Mouse (Mus musculus): ENCODE measurements around the gene Mapkbp1. TPM values are rescaled to one million over a fixed set of nuclear protein-coding genes. Genes with fewer than 3 reads are reported as not detected.

Gene Mapkbp1
- polyA plus RNA-seq, 1 experiment from 2014 or later, result 3.7 TPM

GRCm38 (mm10) chr2:119988952-119989351 is 16.5 kb downstream of the Mapkbp1 start:
- Histone ChIP-seq H3K36me3 (ENCODE audit: control insufficient read depth, insufficient read depth, low read length) (no peaks in the 10 kb centered on the region), H3K4me3 (ENCODE audit: low read depth, low read length) (no peak overlapping the region), H3K9me3 (ENCODE audit: control insufficient read depth, low read length) (no peaks in the 10 kb centered on the region), H3K9ac (ENCODE audit: low read length) (no peak overlapping the region), H3K4me1 (ENCODE audit: control insufficient read depth, insufficient read depth, low read length) (no peaks in the 10 kb centered on the region), H3K4me2 (ENCODE audit: low read depth) (no peak overlapping the region), H3K27me3 (ENCODE audit: control insufficient read depth, insufficient read depth, low read length) (no peaks in the 10 kb centered on the region), H3K27ac (ENCODE audit: low read depth, low read length) (no peak overlapping the region)
- ATAC-seq (ENCODE audit: insufficient read depth, low FRiP score, low TSS enrichment) (no peak), DNase-seq (ENCODE audit: low spot score) (no peak)
- WGBS, result 90% methylated on average over 4 of the region's 4 CpGs

- H3K36me3 ChIP-seq (ENCODE audit: control insufficient read depth, insufficient read depth, low read length), result no peaks in the 10 kb centered on the region
- H3K27ac ChIP-seq (ENCODE audit: low read depth, low read length), result no peak overlapping the region
- no peak overlapping the region for H3K4me3 ChIP-seq (ENCODE audit: low read depth, low read length)
- DNase-seq (ENCODE audit: low spot score), result no peak
- no peak overlapping the region for H3K9ac ChIP-seq (ENCODE audit: low read length)
- 84% methylated on average over 6 of the region's 6 CpGs for WGBS
- ATAC-seq (ENCODE audit: insufficient read depth, low FRiP score, low TSS enrichment), result no peak
- no peak overlapping the region for H3K4me2 ChIP-seq (ENCODE audit: low read depth)
- no peaks in the 10 kb centered on the region for H3K4me1 ChIP-seq (ENCODE audit: control insufficient read depth, insufficient read depth, low read length)
- H3K9me3 ChIP-seq (ENCODE audit: control insufficient read depth, low read length), result no peaks in the 10 kb centered on the region
- H3K27me3 ChIP-seq (ENCODE audit: control insufficient read depth, insufficient read depth, low read length), result no peaks in the 10 kb centered on the region
These were observed 18.4 kb downstream of the Mapkbp1 start for GRCm38 (mm10) chr2:119990881-119991280.

DNA sequence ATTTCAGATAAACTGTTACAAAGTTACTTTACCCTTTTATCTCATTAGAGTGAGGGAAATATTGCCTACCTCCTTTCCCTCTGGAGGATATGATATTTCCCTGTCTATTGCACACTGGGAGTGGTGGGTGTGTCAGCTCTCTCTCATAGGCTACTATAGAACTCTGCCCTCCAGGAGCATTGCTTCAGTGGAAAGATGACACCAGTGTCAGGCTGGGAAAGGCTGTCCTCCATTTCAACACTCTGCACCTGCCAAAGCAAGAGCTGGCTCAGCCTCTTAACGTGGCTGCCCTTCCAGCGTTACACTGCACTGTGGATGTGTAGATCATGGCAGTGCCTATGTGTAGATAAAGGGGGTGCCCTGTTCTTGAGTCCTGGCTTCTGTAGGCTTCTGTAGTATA is 19.9 kb downstream of the Mapkbp1 start:
- WGBS, result 93% methylated on average over 2 of the region's 2 CpGs
- ATAC-seq (ENCODE audit: insufficient read depth, low FRiP score, low TSS enrichment), result no peak

DNA sequence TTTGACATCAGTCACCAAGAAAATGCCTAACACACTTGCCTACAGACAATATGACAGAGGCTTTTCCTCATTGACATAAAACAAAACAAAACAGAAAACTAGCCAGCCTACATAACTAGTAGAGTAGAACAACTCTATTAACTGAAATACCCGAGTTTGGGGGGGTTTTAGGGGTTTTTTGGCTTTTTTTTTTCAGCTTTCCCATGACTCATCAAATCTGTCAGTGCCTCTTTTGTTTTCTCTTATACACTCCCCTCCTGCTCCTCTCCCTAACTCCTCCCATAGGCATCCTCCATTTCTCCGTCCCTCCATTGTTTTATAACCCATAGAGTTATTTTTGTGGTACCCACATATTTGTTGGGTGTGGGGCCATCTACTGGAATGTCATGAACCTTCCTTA is 21.0 kb downstream of the Mapkbp1 start:
- Histone ChIP-seq H3K9ac (ENCODE audit: low read length) (no peak overlapping the region), H3K27me3 (ENCODE audit: control insufficient read depth, insufficient read depth, low read length) (no peaks in the 10 kb centered on the region), H3K27ac (ENCODE audit: low read depth, low read length) (no peak overlapping the region), H3K4me2 (ENCODE audit: low read depth) (no peak overlapping the region), H3K4me3 (ENCODE audit: low read depth, low read length) (no peak overlapping the region), H3K9me3 (ENCODE audit: control insufficient read depth, low read length) (no peaks in the 10 kb centered on the region), H3K4me1 (ENCODE audit: control insufficient read depth, insufficient read depth, low read length) (no peaks in the 10 kb centered on the region), H3K36me3 (ENCODE audit: control insufficient read depth, insufficient read depth, low read length) (no peaks in the 10 kb centered on the region)
- no peak for DNase-seq (ENCODE audit: low spot score)
- 60% methylated on average over 2 of the region's 2 CpGs for WGBS
- ATAC-seq (ENCODE audit: insufficient read depth, low FRiP score, low TSS enrichment), result no peak

More for the DNA sequence above, 19.9 kb downstream of the Mapkbp1 start:
- Histone ChIP-seq H3K9me3 (ENCODE audit: control insufficient read depth, low read length) (no peaks in the 10 kb centered on the region), H3K36me3 (ENCODE audit: control insufficient read depth, insufficient read depth, low read length) (no peaks in the 10 kb centered on the region), H3K4me3 (ENCODE audit: low read depth, low read length) (no peak overlapping the region), H3K4me2 (ENCODE audit: low read depth) (no peak overlapping the region), H3K4me1 (ENCODE audit: control insufficient read depth, insufficient read depth, low read length) (no peaks in the 10 kb centered on the region), H3K27ac (ENCODE audit: low read depth, low read length) (no peak overlapping the region), H3K9ac (ENCODE audit: low read length) (no peak overlapping the region), H3K27me3 (ENCODE audit: control insufficient read depth, insufficient read depth, low read length) (no peaks in the 10 kb centered on the region)
- DNase-seq (ENCODE audit: low spot score), result no peak

GRCm38 (mm10) chr2:119994839-119995238 is 22.3 kb downstream of the Mapkbp1 start:
- Histone ChIP-seq H3K4me2 (ENCODE audit: low read depth) (no peak overlapping the region), H3K4me3 (ENCODE audit: low read depth, low read length) (no peak overlapping the region), H3K36me3 (ENCODE audit: control insufficient read depth, insufficient read depth, low read length) (no peaks in the 10 kb centered on the region), H3K9me3 (ENCODE audit: control insufficient read depth, low read length) (no peaks in the 10 kb centered on the region), H3K4me1 (ENCODE audit: control insufficient read depth, insufficient read depth, low read length) (no peaks in the 10 kb centered on the region), H3K27me3 (ENCODE audit: control insufficient read depth, insufficient read depth, low read length) (no peaks in the 10 kb centered on the region), H3K9ac (ENCODE audit: low read length) (no peak overlapping the region), H3K27ac (ENCODE audit: low read depth, low read length) (no peak overlapping the region)
- ATAC-seq (ENCODE audit: insufficient read depth, low FRiP score, low TSS enrichment) (no peak), DNase-seq (ENCODE audit: low spot score) (no peak)
- 91% methylated on average over 6 of the region's 6 CpGs for WGBS

DNA sequence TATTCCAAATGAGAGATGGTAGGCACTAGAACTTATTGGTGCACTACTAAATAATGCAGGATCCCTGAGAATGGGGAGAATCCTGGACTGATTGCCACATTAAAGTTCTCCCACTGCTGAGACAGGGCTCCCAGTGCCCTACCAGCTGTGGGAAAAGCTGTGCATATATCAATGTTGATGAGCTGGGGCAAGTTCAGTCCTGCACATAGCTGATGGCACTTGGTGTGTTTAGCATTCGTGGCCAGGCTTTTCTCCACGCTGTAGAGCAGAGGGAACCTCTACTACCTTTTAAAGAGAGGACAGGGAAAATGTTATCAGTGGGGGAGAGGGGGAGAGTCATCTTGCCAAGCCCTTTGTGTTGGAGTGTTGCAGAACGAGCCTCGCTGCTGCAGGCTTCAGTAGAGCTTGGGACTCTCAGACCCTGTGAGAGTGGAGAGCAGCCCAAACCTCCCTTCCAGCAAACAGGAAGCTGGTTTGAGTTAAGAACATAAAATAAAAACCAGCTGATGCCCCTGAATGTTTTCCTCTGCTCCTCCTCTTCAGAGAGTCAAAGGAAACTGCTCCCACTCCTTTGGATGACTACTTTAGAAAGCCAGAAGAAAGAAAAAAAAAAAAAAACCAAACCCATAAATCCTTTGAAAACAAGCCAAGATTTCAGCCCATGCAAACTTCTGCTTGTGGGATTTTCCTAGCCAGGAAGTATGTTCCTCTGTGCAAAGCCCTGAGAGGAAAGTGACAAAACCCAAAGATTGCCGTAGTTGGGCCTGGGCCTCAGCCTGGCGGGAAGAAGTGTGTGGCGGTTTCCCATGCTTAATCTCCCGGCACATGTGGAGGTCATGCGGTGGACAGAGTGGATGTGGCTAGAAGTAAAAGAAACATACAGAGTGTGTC is 23.1 kb downstream of the Mapkbp1 start:
- WGBS, result 74% methylated on average over 9 of the region's 9 CpGs
- no peak overlapping the region for H3K9ac ChIP-seq (ENCODE audit: low read length)
- no peak for ATAC-seq (ENCODE audit: insufficient read depth, low FRiP score, low TSS enrichment)
- H3K4me2 ChIP-seq (ENCODE audit: low read depth), result no peak overlapping the region
- peak overlapping the region; percentile 34; the same call in 1 of the 2 replicates for H3K27ac ChIP-seq (ENCODE audit: low read depth, low read length)
- no peaks in the 10 kb centered on the region for H3K36me3 ChIP-seq (ENCODE audit: control insufficient read depth, insufficient read depth, low read length)
- no peak overlapping the region for H3K4me3 ChIP-seq (ENCODE audit: low read depth, low read length)
- no peak for DNase-seq (ENCODE audit: low spot score)
- no peaks in the 10 kb centered on the region for H3K9me3 ChIP-seq (ENCODE audit: control insufficient read depth, low read length)
- no peaks in the 10 kb centered on the region for H3K4me1 ChIP-seq (ENCODE audit: control insufficient read depth, insufficient read depth, low read length)
- H3K27me3 ChIP-seq (ENCODE audit: control insufficient read depth, insufficient read depth, low read length), result no peaks in the 10 kb centered on the region

DNA sequence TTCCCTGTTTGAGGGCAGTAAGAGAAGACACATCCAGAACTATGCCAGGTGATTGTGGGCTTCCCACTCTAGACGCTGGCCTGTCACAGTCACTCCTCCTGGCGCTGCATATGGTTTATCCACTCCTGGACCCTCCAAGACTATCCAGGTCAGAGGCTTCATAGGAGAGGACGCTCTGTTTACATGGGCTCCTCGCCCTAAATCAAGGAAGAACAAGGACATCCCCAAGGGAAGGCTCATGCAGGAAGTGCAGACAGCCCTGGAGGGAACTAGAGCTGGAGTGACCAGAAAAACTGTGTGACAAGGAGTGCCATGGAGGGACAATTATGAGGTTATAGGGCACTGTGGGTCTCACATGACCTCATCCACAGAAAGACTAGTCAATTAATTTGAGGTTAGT is 24.9 kb downstream of the Mapkbp1 start:
- Histone ChIP-seq H3K9ac (ENCODE audit: low read length) (no peak overlapping the region), H3K4me3 (ENCODE audit: low read depth, low read length) (no peak overlapping the region), H3K4me2 (ENCODE audit: low read depth) (no peak overlapping the region), H3K9me3 (ENCODE audit: control insufficient read depth, low read length) (no peaks in the 10 kb centered on the region), H3K4me1 (ENCODE audit: control insufficient read depth, insufficient read depth, low read length) (no peaks in the 10 kb centered on the region), H3K27me3 (ENCODE audit: control insufficient read depth, insufficient read depth, low read length) (no peaks in the 10 kb centered on the region), H3K27ac (ENCODE audit: low read depth, low read length) (no peak overlapping the region), H3K36me3 (ENCODE audit: control insufficient read depth, insufficient read depth, low read length) (no peaks in the 10 kb centered on the region)
- WGBS, result 82% methylated on average over 4 of the region's 4 CpGs
- ATAC-seq (ENCODE audit: insufficient read depth, low FRiP score, low TSS enrichment) (no peak), DNase-seq (ENCODE audit: low spot score) (no peak)

DNA sequence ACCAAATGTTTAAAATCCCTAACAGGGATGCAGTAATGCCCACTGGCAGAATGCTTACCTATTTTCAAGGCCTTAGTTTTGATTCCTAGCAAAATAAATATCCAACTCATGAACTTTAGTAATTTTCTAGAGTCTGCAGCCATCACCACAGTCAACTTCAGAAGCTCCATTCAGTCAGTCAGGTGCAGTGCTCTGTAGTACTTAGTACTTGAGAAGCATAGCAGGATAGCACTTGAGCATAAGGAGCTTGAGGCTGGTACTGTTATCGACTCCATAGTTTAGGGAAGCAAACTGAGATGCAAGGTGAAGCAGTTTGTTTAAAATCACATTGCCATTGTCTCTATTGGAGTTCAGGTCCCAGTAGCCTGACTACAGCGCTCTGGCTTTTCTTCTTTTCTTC is 27.2 kb downstream of the Mapkbp1 start:
- Histone ChIP-seq H3K36me3 (ENCODE audit: control insufficient read depth, insufficient read depth, low read length) (no peaks in the 10 kb centered on the region), H3K9me3 (ENCODE audit: control insufficient read depth, low read length) (no peaks in the 10 kb centered on the region), H3K4me1 (ENCODE audit: control insufficient read depth, insufficient read depth, low read length) (no peaks in the 10 kb centered on the region), H3K27ac (ENCODE audit: low read depth, low read length) (no peak overlapping the region), H3K4me2 (ENCODE audit: low read depth) (no peak overlapping the region), H3K27me3 (ENCODE audit: control insufficient read depth, insufficient read depth, low read length) (no peaks in the 10 kb centered on the region), H3K9ac (ENCODE audit: low read length) (no peak overlapping the region), H3K4me3 (ENCODE audit: low read depth, low read length) (no peak overlapping the region)
- DNase-seq (ENCODE audit: low spot score), result no peak
- ATAC-seq (ENCODE audit: insufficient read depth, low FRiP score, low TSS enrichment), result no peak
- WGBS, result 90% methylated on average over 2 of the region's 2 CpGs

GRCm38 (mm10) chr2:120000882-120001584 is 28.5 kb downstream of the Mapkbp1 start:
- 80% methylated on average over 3 of the region's 3 CpGs for WGBS
- Histone ChIP-seq H3K4me2 (ENCODE audit: low read depth) (no peak overlapping the region), H3K27me3 (ENCODE audit: control insufficient read depth, insufficient read depth, low read length) (no peaks in the 10 kb centered on the region), H3K36me3 (ENCODE audit: control insufficient read depth, insufficient read depth, low read length) (no peaks in the 10 kb centered on the region), H3K9me3 (ENCODE audit: control insufficient read depth, low read length) (no peaks in the 10 kb centered on the region), H3K27ac (ENCODE audit: low read depth, low read length) (no peak overlapping the region), H3K4me1 (ENCODE audit: control insufficient read depth, insufficient read depth, low read length) (no peaks in the 10 kb centered on the region), H3K4me3 (ENCODE audit: low read depth, low read length) (no peak overlapping the region), H3K9ac (ENCODE audit: low read length) (no peak overlapping the region)
- ATAC-seq (ENCODE audit: insufficient read depth, low FRiP score, low TSS enrichment) (no peak), DNase-seq (ENCODE audit: low spot score) (no peak)
